Comparison of ENCODE assay signal across 8 mouse cellular contexts in the genomic region with DNA sequence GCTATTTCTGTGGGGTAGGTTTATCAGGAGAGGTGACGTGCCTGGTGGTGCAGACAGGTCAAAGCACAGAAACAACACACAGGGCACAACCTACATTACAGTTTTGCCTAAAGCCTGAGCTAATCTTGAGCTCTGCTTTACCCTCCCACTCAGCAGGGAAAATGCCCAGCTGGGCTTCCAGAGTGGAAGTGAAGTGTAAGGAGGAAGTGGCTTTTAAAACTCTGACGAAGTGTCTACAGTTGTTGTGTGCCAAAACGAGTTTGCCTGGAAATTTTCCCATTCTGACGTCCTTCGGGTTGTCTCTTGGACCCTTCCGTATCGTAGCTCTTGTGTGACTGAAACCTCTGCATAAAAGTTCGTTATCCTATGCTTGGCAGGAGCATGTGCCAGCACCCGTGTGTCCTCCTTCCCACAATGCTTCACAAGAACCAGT. TPM values are rescaled to one million over a fixed set of nuclear protein-coding genes. Genes with fewer than 3 reads are reported as not detected.
A peak's percentile ranks its signal among the peaks of the same experiment; 100 is the strongest.
DNase-seq lines count a peak whose midpoint lies in the region; ATAC-seq lines count a peak whose summit lies in the region.

No protein-coding gene starts in this region.

- H3K27me3 ChIP-seq in hindbrain, embryonic 12.5 days = no peaks in the 10 kb centered on the region

- peak overlapping the region; percentile 25; the same call in 1 of the 2 replicates for H3K27ac ChIP-seq in macrophage
- no peak overlapping the region for H3K27ac ChIP-seq in hindbrain, embryonic 12.5 days

- peak; percentile 35 for ATAC-seq in erythroid progenitor cell, adult 5-6 weeks (replicated peaks; ENCODE audit: low FRiP score, poor library complexity, severe bottlenecking)
- no peak for ATAC-seq in hindbrain, embryonic 12.5 days (ENCODE audit: low FRiP score)

- no peak overlapping the region for H3K4me2 ChIP-seq in hindbrain, embryonic 12.5 days (replicated peaks)

- H3K9ac ChIP-seq in hindbrain, embryonic 12.5 days = no peak overlapping the region

- no peaks in the 10 kb centered on the region for H3K36me3 ChIP-seq in macrophage (ENCODE audit: inconsistent target)
- H3K36me3 ChIP-seq in hindbrain, embryonic 12.5 days = no peaks in the 10 kb centered on the region

- peak; percentile 10 for DNase-seq in layer of hippocampus, adult 11-12 months (ENCODE audit: low spot score)
- no peak for DNase-seq in layer of hippocampus, postnatal 10 days (ENCODE audit: low spot score in 2 of 2)
- DNase-seq in kidney, postnatal 10 days = peak; percentile 64
- no peak for DNase-seq in cerebellum, adult 8-10 months
- no peak for DNase-seq in ovary, postnatal 14 days (ENCODE audit: low spot score)

- no peaks in the 10 kb centered on the region for H3K9me3 ChIP-seq in hindbrain, embryonic 12.5 days (replicated peaks)

- H3K4me1 ChIP-seq in hindbrain, embryonic 12.5 days = no peaks in the 10 kb centered on the region

- no peaks in the 10 kb centered on the region for H3K79me2 ChIP-seq in macrophage (ENCODE audit: inconsistent target)

- WGBS in macrophage (ENCODE audit: missing documents) = 4% methylated on average over 9 of the region's 9 CpGs
- WGBS in hindbrain, embryonic 12.5 days = 86% methylated on average over 9 of the region's 9 CpGs

- H3K4me3 ChIP-seq in macrophage (ENCODE audit: inconsistent target) = no peak overlapping the region
- H3K4me3 ChIP-seq in hindbrain, embryonic 12.5 days = no peak overlapping the region

RNA-seq across cellular contexts. Expression of a gene that starts 7.9 kb away (rescaled TPM):
- total RNA-seq in layer of hippocampus, postnatal 10 days (2021) = 100 to 1,000 TPM; 214 to 228 TPM
- total RNA-seq in erythroid progenitor cell, adult 5-6 weeks (2015; ENCODE audit: low replicate concordance) = 742 and 874 TPM in 2 replicates
- 624 and 761 TPM in 2 replicates for total RNA-seq in erythroid progenitor cell, adult 5-6 weeks (2017; ENCODE audit: low replicate concordance)
- total RNA-seq in macrophage (2018; cell fraction: chromatin; rRNA removed) = 100 to 1,000 TPM in 25 of 26 experiments, 10 to 100 TPM in 1; 99.8 to 292 (median 199) TPM
- 100 to 1,000 TPM; 255 to 660 (median 372) TPM for total RNA-seq in macrophage (2018; cell fraction: cytosol; rRNA removed)
- total RNA-seq in macrophage (2018; cell fraction: nucleus; rRNA removed) = 100 to 1,000 TPM; 189 to 618 (median 367) TPM
- 220 to 294 TPM (median 226 TPM) in 3 replicates for polyA plus RNA-seq in macrophage (2018)
- polyA plus RNA-seq in hindbrain, embryonic 12.5 days (2016; fragmentation: Nextera tagmentation; extraction: Ambion mirVana) = 92.0 and 95.1 TPM in 2 replicates

Comparison
In these comparisons a context has a peak if more than half of its experiments do, and no peak if none do; other contexts are left out.
1. DNase-seq: peak in layer of hippocampus, adult 11-12 months (single experiment) and kidney, postnatal 10 days (single experiment); none in layer of hippocampus, postnatal 10 days (0 of 2), cerebellum, adult 8-10 months (single experiment) and ovary, postnatal 14 days (single experiment).